Mouse (Mus musculus): ENCODE data around the gene Litaf. TPM values are rescaled to one million over a fixed set of nuclear protein-coding genes. Genes with fewer than 3 reads are reported as not detected.

Litaf gene
- polyA plus RNA-seq, 1 experiment from 2014 or later, result 106 TPM

Small RNA genes lying within 50 kb of the gene (microRNA-seq; reads per million reads assigned to microRNA genes)
- not detected for gene Gm26268

Other genes with a start within 250 kb of the Litaf start
- 3.7 and 4.5 TPM in 2 replicates for gene Rmi2, start 231.1 kb downstream of the Litaf start, polyA plus RNA-seq (2016; fragmentation: Nextera tagmentation; extraction: Ambion mirVana)
- 86.7 and 106 TPM in 2 replicates for gene Snn, start 5.2 kb downstream of the Litaf start, polyA plus RNA-seq (2016; fragmentation: Nextera tagmentation; extraction: Ambion mirVana)
- gene Txndc11, start 68.5 kb upstream of the Litaf start, polyA plus RNA-seq (2016; fragmentation: Nextera tagmentation; extraction: Ambion mirVana), result 24.0 and 27.0 TPM in 2 replicates
- 75.8 and 88.2 TPM in 2 replicates for gene Zc3h7a, start 110.2 kb upstream of the Litaf start, polyA plus RNA-seq (2016; fragmentation: Nextera tagmentation; extraction: Ambion mirVana)
- gene Rsl1d1, start 137.2 kb upstream of the Litaf start, polyA plus RNA-seq (2016; fragmentation: Nextera tagmentation; extraction: Ambion mirVana), result 248 and 283 TPM in 2 replicates
- 76.6 and 83.6 TPM in 2 replicates for gene Gspt1, start 188.2 kb upstream of the Litaf start, polyA plus RNA-seq (2016; fragmentation: Nextera tagmentation; extraction: Ambion mirVana)
- 0.15 TPM in 1 of 2 replicates, not detected in the other for gene Tnfrsf17, start 247.7 kb upstream of the Litaf start, polyA plus RNA-seq (2016; fragmentation: Nextera tagmentation; extraction: Ambion mirVana)

Data from midbrain, embryonic 10.5 days (tissue).